In the genomic region with DNA sequence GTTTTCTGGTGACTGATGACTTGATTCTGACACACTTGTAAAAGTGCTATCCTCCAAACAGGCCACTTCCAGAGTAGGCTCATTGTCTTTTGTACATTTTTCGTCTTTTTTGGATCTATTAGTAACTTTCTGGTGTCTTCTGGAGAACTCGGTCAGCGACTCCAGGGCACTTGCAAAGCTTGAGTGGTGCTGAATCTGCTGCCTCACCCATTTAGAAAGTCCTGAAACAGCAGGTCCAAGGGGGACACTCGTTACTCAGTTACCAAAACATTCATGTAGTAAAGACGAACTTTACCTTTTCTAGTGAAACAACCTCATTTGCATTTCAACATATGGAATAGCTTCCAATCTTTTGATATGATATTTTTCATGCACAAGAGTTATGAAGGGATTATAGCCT, we compare ENCODE assay signal across 14 mouse cellular contexts.
"Had no signal": no experiment of that assay in that cellular context is flagged by ENCODE, and none has a peak within 500 bp of the region (broad histone marks: within the 10 kb centered on the region; RNA-seq: fewer than 3 reads in every experiment).

No protein-coding gene starts in this region.

- DNase-seq: layer of hippocampus, adult 9-11 months; liver, embryonic 13.5 days; lung, adult 2 months; lung, postnatal 14 days; lung, postnatal 4 days; thymus, postnatal 25 days had no signal

- H3K9me3 ChIP-seq: liver, embryonic 13.5 days; midbrain, embryonic 12.5 days; midbrain, embryonic 15.5 days; stomach, embryonic 15.5 days had no signal

- H3K27me3 ChIP-seq: liver, embryonic 13.5 days; midbrain, embryonic 12.5 days; midbrain, embryonic 15.5 days; stomach, embryonic 15.5 days had no signal

- H3K4me3 ChIP-seq: layer of hippocampus, adult 2 months; liver, embryonic 13.5 days; midbrain, embryonic 12.5 days; midbrain, embryonic 15.5 days; stomach, embryonic 15.5 days had no signal

- ATAC-seq: hindbrain, postnatal 0 days; inflammation-experienced regulatory T-cells, adult 6 months; intestine, embryonic 16.5 days; midbrain, embryonic 15.5 days had no signal

- H3K9ac ChIP-seq: hindbrain, embryonic 14.5 days; liver, embryonic 13.5 days; midbrain, embryonic 12.5 days; midbrain, embryonic 15.5 days; stomach, embryonic 15.5 days had no signal

- H3K27ac ChIP-seq: hindbrain, embryonic 14.5 days; hindbrain, postnatal 0 days; layer of hippocampus, adult 2 months; liver, embryonic 13.5 days; midbrain, embryonic 12.5 days; midbrain, embryonic 15.5 days; stomach, embryonic 15.5 days had no signal

- H3K36me3 ChIP-seq: midbrain, embryonic 15.5 days; stomach, embryonic 15.5 days had no signal

- H3K4me2 ChIP-seq: hindbrain, embryonic 14.5 days; liver, embryonic 13.5 days; midbrain, embryonic 12.5 days; midbrain, embryonic 15.5 days; stomach, embryonic 15.5 days had no signal

- H3K4me1 ChIP-seq: liver, embryonic 13.5 days; midbrain, embryonic 12.5 days; midbrain, embryonic 15.5 days had no signal
